Mouse (Mus musculus) erythroblast, adult 5-6 weeks (primary cell): ENCODE results near the gene Las1l. TPM values are rescaled to one million over a fixed set of nuclear protein-coding genes. Genes with fewer than 3 reads are reported as not detected.
"Not testable (repeated sequence)": the region's sequence is repeated elsewhere in the genome, so short reads cannot be mapped to it uniquely, and the experiment has no call there.

ENCODE experiments used
- ATAC-seq: replicated peaks from 2 replicates; pipeline ENCODE4 v1.8.0; 2016; ENCODE audit warnings: moderate number of reproducible peaks, mild to moderate bottlenecking, moderate TSS enrichment, inconsistent platforms; ENCODE audit not compliant: poor library complexity, low FRiP score, severe bottlenecking
- total RNA-seq, 2 experiments: library from RNA; stranded (forward) in 1 of 2; stranded (reverse) in 1 of 2; fragments of 150-400 nt in 1 of 2; fragments of 200-764, 138-1000 nt in 1 of 2; gene quantifications; 2 replicates each; pipeline versions ENCODE4 v1.2.3 to v1.2.4; 2015 to 2017; ENCODE audit warnings: low replicate concordance in 2 of 2

The Las1l gene
- total RNA-seq (2015; ENCODE audit: low replicate concordance) (4.6 and 10.8 TPM in 2 replicates), total RNA-seq (2017; ENCODE audit: low replicate concordance) (4.3 and 8.4 TPM in 2 replicates)

DNA sequence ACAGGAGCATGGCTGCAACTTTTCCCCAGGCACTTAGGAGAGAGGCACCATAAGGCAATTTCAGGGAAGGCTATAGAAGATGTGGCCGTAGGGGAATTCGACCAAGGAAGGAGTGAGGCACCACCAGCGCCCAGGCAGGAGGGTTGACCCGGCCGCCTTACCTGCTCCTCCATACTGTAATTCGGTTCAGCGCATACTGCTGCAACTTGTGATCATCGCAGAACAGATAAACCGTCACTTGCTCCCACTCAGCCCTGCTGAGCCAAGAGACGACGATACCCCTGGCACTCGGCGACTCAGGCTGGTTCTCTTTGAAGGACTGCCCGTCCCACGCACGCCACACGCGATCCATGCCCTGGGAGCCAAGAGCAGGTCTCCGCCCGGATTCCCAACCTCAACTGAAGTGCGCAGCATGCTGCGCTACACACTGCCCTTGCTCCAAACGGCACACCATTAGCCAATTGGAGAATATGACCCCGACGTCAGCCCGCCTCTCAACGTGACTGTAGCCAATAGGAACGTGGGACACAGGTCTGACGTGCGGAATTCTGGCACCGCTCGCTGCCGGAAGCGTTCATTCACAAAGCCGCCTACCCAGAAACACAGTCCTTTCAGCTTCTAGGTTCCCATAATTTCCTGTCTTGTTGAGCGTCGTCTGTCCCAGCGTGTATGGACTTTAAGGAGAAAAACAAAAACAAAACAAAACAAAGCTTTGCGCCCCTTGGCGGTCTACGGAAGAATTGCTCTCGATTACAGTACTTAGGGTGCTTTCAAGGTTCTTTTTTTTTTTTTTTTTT is at the start of gene Las1l:
Gene Las1l, minus strand, starts transcription at position 466 of the 797 bp plus-strand sequence.
- peak; percentile 100 for ATAC-seq

DNA sequence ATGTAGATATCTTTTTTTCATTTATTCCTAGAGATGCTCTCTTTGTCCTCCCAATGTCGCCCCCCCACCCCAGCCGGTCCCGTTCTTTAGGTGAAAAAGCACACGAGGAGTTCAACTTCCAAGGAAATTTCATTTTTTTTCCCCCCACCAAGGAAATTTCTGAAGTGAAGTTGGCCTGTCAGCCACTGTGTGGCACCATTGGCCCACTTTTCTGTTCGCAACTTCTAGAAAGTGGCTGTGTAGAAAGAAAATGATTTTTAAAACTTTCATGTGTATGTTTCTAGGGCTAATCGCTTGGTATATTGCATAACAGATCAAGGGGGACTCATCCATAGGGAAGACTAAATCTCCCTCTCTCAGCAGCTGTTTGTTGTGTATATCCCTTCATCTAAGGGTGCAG is 49.6 kb upstream of the Las1l start:
- no peak for ATAC-seq

DNA sequence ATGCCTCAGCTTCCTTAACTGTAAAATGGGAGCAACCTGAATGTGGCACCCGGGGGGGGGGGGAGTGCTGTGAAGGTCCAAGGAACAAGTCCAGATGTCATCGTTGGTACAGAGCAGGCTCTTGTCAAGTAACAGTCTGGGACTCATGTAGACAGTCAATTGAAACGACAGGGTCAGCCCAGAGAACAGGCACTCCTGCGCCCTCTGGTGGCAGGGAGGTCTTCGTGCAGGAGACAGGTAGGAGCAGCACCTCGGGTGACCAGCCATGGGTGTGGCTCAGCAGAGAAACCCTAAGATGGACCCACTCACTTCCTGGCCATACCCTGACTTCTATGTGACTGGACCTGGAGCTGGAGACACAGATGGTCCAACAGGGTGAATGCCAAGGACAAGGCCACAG is 42.8 kb upstream of the Las1l start:
- ATAC-seq, result no peak

- ATAC-seq, result no peak
These were observed 36.4 kb upstream of the Las1l start for GRCm38 (mm10) chrX:95993206-95993605.

- ATAC-seq, result no peak
These were observed 13.2 kb upstream of the Las1l start for GRCm38 (mm10) chrX:95969936-95970335.

DNA sequence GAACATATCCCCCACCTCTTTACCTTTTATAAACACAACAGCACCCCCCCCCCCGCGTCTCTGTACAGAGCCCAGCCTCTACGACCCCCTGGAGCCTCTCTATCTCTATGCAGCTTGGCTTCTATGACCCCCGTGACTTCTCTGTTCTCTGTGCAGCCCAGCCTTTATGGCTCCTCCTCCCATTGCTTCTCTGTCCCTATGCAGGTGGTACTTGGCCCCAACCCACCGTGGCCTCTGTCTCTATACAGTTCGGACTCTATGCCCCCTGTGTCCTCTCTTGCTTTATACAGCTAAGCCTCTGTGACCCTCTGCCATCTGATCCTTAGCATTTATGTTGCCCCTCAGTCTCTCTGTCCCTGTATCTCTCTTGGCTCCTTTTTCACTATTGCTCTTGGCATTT is 12.4 kb upstream of the Las1l start:
- no peak for ATAC-seq

DNA sequence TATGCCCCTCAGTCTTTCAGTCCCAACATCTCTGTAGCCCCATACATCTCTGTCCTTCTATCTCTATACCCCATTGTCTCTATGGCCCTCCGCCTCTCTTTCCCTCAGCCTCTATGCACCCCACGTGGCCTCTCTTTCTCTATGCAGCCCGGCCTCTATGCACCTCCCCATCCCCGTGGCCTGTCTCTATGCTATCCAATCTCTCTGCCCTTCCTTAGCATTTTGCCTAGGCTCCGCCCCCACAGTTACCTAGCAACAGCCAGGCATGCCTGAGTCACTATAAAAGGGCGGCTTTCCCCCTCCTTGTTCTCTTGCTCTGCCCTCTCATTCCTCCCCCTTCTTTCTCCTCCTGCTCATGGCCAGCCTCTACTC is 11.8 kb upstream of the Las1l start:
- ATAC-seq, result peak; percentile 80

GRCm38 (mm10) chrX:95967847-95968593 is 11.3 kb upstream of the Las1l start:
- ATAC-seq, result peak; percentile 46

- ATAC-seq, result no peak
These were observed 8.3 kb upstream of the Las1l start for GRCm38 (mm10) chrX:95965036-95965435.

GRCm38 (mm10) chrX:95963366-95963765 is 6.6 kb upstream of the Las1l start:
- no peak for ATAC-seq

- ATAC-seq, result not testable (repeated sequence)
These were observed 699 bp upstream of the Las1l start for GRCm38 (mm10) chrX:95957461-95957860.

- ATAC-seq, result no peak
These were observed 6.0 kb downstream of the Las1l start for GRCm38 (mm10) chrX:95950776-95951175.

DNA sequence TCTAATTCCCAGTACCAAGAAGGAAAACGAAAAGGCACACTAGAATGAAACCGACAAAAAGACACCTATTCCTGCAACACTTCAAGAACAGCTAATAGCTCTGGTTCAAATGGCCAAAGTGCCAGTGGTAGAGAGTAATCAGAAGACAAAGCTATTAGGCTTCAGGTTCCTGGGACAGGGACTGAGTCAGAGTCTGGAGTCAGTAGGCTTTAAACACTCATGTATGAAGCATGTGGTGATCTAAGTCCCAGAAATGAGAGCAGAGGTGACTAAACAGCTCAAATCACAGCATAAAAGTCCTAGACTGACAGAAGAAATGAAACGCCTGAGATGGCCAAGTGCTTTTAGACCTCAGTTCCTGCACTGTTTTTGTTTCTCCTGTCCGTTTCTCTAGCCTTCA is 8.6 kb downstream of the Las1l start:
- no peak for ATAC-seq

- ATAC-seq, result no peak
These were observed 11.3 kb downstream of the Las1l start for GRCm38 (mm10) chrX:95945496-95945895.

GRCm38 (mm10) chrX:95935481-95935880 is 21.3 kb downstream of the Las1l start:
- no peak for ATAC-seq

DNA sequence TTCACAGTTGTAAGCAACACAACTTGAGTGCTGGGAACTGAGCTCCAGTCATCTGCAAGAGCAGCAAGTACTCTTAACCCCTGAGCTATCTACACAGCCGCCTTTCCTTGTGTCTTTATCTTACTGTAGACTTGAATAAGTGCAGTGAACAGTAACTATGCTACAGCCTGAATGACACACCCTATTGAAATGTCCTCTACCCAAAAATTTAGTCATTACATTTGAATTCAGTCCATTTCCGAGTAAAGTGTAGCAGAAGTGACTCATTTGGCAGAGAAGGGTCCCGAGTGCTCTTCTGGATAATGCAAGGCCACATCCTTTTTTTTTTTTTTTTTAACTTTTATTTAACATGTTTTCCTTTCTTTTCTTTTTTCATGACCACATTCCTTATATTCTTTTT is 54.0 kb downstream of the Las1l start:
- no peak for ATAC-seq

Other genes starting within 250 kb of the Las1l start
- gene Zc3h12b, start 245.3 kb downstream of the Las1l start, total RNA-seq (2015; ENCODE audit: low replicate concordance), result not detected in 2 replicates
- 5.9 TPM in 1 of 2 replicates, not detected in the other for gene Zc3h12b, start 245.3 kb downstream of the Las1l start, total RNA-seq (2017; ENCODE audit: low replicate concordance)
- 110 and 131 TPM in 2 replicates for gene Msn, start 139.1 kb upstream of the Las1l start, total RNA-seq (2015; ENCODE audit: low replicate concordance)
- gene Msn, start 139.1 kb upstream of the Las1l start, total RNA-seq (2017; ENCODE audit: low replicate concordance), result 38.0 and 38.9 TPM in 2 replicates